Mouse (Mus musculus): ENCODE measurements around the gene Sbno2. TPM values are rescaled to one million over a fixed set of nuclear protein-coding genes. Genes with fewer than 3 reads are reported as not detected.
"Not testable (repeated sequence)": the region's sequence is repeated elsewhere in the genome, so short reads cannot be mapped to it uniquely, and the experiment has no call there.

Sbno2 gene
- total RNA-seq, 2 experiments from 2014 or later, result 21.4 to 22.1 TPM

DNA sequence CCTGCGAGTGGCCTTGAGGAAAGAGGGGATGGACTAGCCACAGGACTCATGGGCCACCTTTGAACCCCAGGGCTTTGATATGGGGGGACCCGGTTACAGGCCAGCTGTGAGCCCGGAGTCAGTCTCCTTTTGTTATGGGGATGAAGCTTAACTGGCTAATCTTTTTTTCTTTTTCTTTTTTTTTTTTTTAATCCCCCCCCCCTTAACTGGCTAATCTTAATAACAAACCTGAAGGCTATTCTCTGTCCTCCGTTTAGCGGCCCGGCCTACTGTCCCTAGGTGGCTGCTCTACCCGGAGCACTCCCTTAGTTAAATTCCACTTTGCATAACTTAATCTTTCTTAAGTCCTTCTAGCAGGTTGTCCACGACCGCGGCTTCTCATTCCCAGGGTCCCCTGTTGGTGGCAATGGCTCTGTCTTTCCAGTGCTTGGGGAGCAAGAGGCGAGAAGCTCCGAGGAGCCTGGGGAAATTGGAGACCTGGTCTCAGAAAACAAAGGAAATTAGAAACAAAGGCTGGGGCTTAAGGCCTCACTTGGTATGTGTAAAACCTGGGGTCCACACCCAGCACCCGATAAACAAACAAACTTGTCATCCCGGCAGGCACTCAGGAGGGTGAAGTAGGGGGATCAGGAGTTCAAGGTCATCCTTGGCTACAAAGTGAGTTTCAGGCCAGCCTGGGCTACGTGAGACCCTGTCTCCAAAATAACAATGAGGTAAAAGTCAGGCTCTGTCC is 54.3 kb downstream of the Sbno2 start:
- Histone ChIP-seq H3K4me3 (no peak overlapping the region), H3K27ac (peak overlapping the region; percentile 32; the same call in 1 of the 2 replicates)
- intact Hi-C loops (cut with DNase I), result no loop called here
- no peak for TF ChIP-seq CTCF (IDR thresholded peaks at IDR 0.05)
- no peak for DNase-seq (ENCODE audit: extremely low spot score in 1 of 2, low spot score in 2 of 2)

DNA sequence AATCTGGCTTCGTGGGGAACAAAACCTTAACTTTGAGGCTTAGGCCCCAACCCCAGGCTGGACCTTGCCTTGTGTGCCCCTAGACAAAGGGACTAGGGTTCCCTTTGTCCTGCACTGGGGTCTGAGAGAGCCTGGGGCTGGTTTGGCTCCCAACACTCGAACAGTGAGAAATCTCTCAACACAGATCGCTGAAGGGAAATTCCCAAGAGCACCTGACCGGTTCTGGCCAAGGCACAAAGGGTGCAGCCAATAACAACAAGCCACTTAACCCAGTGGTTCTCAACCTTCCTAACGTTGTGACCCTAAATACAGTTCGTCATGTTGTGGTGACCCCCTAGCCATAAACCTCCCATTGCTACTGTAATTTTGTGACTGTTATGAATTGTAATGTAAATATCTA is 55.1 kb downstream of the Sbno2 start:
- no peak for DNase-seq (ENCODE audit: extremely low spot score in 1 of 2, low spot score in 2 of 2)
- no peak for TF ChIP-seq CTCF (IDR thresholded peaks at IDR 0.05)
- intact Hi-C loops (cut with DNase I), result no loop called here
- H3K27ac ChIP-seq, result peak overlapping the region; percentile 32; the same call in 1 of the 2 replicates
- no peak overlapping the region for H3K4me3 ChIP-seq

DNA sequence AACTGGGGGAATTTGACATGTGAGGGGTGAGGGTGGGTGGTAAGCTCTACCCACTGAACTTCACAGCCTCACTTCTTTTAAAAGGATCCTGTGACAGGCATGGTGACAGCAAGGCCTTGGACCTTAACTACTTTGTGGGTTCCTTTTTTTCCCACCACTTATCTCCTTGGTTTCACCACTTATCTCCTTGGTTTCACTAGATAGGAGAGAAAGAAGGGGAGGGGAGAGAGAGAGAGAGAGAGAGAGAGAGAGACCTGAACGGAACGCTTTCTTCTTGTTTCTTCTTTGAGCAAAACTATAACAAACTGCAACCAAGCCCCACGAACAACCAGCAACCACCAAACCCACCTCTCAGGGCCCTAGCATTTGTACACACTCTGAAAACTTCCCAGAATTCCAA is 56.5 kb downstream of the Sbno2 start:
- no peak overlapping the region for H3K4me3 ChIP-seq
- H3K27ac ChIP-seq, result peak overlapping the region; percentile 67
- no peak for TF ChIP-seq CTCF (IDR thresholded peaks at IDR 0.05)
- no peak for DNase-seq (ENCODE audit: extremely low spot score in 1 of 2, low spot score in 2 of 2)
- intact Hi-C loops (cut with DNase I), result no loop called here

DNA sequence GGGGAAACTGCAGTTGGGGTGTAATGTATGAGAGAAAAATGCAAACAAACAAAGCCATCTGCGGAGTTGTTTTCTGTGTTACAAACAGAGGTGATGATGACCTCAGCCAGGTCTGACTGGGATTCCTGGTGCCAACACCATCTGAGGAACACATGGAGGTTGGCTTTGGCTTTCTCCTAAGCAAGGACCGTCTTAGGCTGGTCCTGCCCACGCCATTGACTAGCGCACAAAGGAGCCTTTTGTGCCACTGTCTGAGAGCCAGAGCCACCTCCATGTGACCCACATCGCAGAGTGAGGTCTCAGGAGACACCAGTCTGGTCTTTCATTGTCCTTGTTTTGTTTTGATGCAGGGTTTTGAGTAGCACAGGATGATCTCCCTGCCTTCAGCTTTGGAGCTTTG is 57.0 kb downstream of the Sbno2 start:
- no peak for TF ChIP-seq CTCF (IDR thresholded peaks at IDR 0.05)
- no peak for DNase-seq (ENCODE audit: extremely low spot score in 1 of 2, low spot score in 2 of 2)
- H3K4me3 ChIP-seq, result no peak overlapping the region
- H3K27ac ChIP-seq, result peak overlapping the region; percentile 67
- intact Hi-C loops (cut with DNase I), result no loop called here

DNA sequence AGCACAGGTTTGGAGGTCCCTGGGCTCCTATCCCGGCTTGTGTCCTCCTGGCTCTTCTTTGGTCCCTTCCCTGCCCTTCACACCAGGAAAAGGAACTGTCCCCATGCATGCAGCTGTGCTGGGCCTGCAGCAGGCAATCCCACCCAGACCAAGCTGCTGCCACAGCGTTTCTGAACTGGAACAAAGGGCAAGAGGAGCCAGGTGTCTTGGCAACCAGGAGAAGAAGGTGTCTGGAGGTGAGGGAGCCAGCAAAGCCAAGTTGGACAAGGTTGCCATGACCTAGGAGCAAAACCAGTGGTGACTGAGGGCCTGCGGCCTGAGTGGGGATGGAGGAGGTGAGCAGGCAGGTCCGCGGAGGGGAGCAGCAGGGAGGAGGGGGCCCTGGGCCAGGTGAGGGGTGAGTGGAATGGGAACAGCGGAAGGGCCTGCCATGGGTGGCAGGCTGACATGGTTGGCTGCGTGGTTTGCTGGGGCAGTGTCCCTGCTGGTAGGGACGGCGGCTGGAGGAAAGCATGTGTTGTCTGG is 58.3 kb downstream of the Sbno2 start, which contains the start of gene Gpx4:
Gene Gpx4 (plus strand): TSS at position 126 of the 525 bp plus-strand sequence.
- TF ChIP-seq CTCF (IDR thresholded peaks at IDR 0.05), result no peak
- Histone ChIP-seq H3K27ac (peak within 1 kb of the TSS; percentile 67), H3K4me3 (no peak within 1 kb of the TSS)
- DNase-seq (ENCODE audit: extremely low spot score in 1 of 2, low spot score in 2 of 2), result no peak
- intact Hi-C loops (cut with DNase I), result no loop called here

DNA sequence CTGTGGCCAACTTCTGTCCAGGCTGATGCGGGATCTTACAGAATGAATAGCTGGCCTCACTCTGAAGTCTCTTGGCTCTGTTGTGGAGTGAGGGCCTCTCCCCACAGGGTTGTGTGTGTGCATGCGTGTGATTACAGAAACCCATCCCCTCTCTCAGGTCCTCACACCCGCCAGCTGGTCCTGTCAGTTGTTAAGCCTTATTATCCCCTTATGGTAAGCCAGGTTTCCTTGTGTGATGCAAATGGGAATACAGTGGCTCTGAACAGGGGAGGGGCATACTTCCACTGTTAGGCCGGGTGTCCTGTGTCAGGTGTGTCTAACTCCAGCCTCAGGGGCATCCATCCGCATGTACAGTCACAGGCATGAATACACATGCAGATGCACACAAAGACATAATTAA is 59.6 kb downstream of the Sbno2 start:
- TF ChIP-seq CTCF (IDR thresholded peaks at IDR 0.05), result no peak
- no peak for DNase-seq (ENCODE audit: extremely low spot score in 1 of 2, low spot score in 2 of 2)
- no peak overlapping the region for H3K4me3 ChIP-seq
- intact Hi-C loops (cut with DNase I), result no loop called here
- no peak overlapping the region for H3K27ac ChIP-seq

DNA sequence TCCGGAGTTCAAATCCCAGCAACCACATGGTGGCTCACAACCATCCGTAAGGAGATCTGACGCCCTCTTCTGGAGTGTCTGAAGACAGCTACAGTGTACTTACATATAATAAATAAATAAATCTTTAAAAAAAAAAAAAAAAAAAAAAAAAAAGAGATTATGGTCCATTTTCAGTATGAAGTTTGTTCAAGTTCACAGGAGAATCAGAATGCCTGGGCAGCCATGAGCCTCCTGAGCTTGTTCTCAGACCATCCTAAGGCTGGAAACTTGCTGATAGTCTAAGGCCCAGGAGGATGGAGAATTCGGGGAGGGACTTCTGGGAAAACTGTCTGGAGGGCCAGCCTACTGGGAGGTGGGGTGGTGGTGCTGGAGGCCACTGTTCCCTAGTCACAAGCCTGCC is 60.0 kb downstream of the Sbno2 start:
- H3K4me3 ChIP-seq; H3K27ac ChIP-seq; DNase-seq (ENCODE audit: extremely low spot score in 1 of 2, low spot score in 2 of 2); intact Hi-C loops (cut with DNase I): not testable (repeated sequence)

DNA sequence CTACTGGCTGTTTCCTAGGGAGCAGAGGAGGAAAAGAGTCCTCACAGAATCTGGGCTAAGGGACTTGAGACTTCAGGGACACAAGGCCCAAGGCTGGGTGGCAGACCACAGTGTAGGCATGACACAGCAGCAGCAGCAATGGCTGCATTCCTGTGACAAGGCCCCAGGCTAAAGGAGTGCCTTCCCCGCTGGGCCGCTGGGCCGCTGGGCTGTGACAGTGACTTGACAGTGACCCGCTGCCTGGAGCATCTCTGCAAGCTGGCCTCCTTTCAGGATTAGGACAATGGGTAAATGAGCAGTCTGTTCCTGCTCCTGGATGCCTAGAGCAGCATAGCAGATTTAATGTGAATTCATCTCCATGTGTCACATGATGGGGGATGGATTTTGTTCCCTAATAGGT is 61.3 kb downstream of the Sbno2 start:
- TF ChIP-seq CTCF (IDR thresholded peaks at IDR 0.05), result no peak
- Histone ChIP-seq H3K4me3 (no peak overlapping the region), H3K27ac (peak overlapping the region; percentile 67)
- no peak for DNase-seq (ENCODE audit: extremely low spot score in 1 of 2, low spot score in 2 of 2)
- intact Hi-C loops (cut with DNase I), result no loop called here

DNA sequence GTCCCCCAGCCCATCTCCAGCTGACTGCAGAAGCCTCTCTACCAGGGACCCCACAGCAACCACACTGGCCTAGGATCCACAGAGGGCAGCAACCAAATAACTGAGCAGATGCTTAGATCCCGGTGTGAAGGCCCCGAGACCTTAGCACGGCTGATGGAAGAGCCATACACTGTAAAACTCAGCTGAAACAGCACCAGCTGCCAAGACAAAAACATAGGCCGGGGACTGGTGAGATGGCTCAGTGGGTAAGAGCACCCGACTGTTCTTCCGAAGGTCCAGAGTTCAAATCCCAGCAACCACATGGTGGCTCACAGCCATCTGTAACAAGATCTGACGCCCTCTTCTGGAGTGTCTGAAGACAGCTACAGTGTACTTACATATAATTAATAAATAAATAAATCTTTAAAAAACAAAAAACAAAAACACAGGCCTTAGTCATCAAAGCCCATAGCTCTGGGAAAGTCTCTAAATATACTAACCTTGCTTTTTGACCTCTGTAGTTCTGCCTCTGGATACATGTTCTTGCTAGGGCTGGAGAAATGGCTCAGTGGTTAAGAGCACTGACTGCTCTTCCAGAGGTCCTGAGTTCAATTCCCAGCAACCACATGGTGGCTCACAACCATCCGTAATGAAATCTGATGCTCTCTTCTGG is 63.8 kb downstream of the Sbno2 start:
- H3K27ac ChIP-seq; intact Hi-C loops (cut with DNase I); H3K4me3 ChIP-seq; DNase-seq (ENCODE audit: extremely low spot score in 1 of 2, low spot score in 2 of 2): not testable (repeated sequence)

DNA sequence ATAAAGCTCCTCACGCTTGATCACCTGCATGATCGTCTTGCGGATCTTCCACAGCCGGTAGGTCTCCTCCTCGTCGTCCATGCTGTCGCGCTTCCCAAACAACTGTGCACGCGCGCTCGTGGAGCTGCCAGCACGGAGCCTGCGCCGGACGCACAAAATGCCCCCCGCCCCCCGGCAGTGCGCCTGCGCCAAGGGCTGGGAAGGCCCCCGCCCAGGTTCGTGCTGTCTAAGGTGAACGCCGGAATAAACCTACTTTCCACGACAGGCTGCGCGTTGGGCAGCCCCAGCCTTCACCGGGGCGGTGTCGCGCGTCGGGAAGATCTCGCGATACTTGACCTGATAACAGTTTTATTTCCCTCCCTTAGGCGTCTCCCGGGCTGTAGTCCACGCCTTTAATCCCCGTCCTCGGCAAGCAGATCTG is 65.8 kb downstream of the Sbno2 start, which contains the start of gene Polr2e:
Gene Polr2e (minus strand): TSS at position 237 of the 421 bp plus-strand sequence.
- peak; percentile 96 to 97 for DNase-seq (ENCODE audit: extremely low spot score in 1 of 2, low spot score in 2 of 2)
- intact Hi-C loops (cut with DNase I), result loop anchor here (2.0 to 5.0 kb wide), 2 partner anchors 42 to 55 kb away; partner anchors contain the start of genes Abca7 and Tmem259

DNA sequence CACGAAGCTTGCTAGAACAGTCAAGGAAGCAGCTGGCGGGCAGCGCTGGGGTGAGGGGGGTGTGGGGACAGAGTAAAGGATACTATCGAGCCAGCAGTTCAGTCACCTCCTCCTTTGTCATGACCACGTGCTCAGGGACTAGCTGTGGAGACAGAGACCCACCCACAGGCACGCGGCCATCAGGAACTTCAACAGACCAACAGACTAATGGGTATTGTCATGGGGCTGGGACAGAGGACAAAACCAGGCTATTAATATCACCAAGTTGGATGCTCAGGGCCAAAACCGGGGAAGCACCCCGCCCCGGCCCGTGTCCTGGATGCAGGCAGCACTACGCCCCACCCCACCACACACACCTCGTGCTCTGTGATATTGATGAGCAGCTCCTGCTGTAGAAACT is 68.5 kb downstream of the Sbno2 start:
- no peak for TF ChIP-seq CTCF (IDR thresholded peaks at IDR 0.05)
- no peak for DNase-seq (ENCODE audit: extremely low spot score in 1 of 2, low spot score in 2 of 2)
- intact Hi-C loops (cut with DNase I), result loop anchor here (5.0 kb wide), 1 partner anchor 40 kb away; the partner anchor contains the start of gene Abca7
- Histone ChIP-seq H3K4me3 (no peak overlapping the region), H3K27ac (no peak overlapping the region)

More for the DNA sequence above, 65.8 kb downstream of the Sbno2 start, which contains the start of gene Polr2e:
- peak within 1 kb of the TSS; percentile 89 for H3K4me3 ChIP-seq
- H3K27ac ChIP-seq, result peak within 1 kb of the TSS; percentile 74
- TF ChIP-seq CTCF (IDR thresholded peaks at IDR 0.05), result no peak; the same call in 1 of the 2 replicates

DNA sequence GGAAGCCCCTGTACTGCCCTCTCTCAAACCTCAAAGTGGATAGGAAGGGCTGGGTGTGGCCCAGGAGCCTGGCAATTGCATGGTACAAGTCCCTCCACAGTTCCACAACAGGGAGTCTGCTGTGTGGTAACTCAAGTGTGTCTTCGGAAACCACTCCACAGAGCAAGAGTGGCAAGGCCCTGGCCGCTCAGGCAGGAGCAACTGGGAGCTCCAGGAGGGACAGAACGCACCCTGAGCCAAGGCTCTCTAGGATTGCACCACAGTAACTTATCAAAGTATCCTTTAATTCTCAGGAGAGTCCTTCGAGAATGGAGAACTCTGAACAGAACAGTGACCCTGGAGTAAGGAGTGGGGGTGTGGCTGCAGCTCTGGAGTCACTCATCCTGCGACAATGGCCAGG is 69.7 kb downstream of the Sbno2 start:
- Histone ChIP-seq H3K27ac (peak overlapping the region; percentile 15; the same call in 1 of the 2 replicates), H3K4me3 (no peak overlapping the region)
- intact Hi-C loops (cut with DNase I), result loop anchor here (5.0 kb wide), 1 partner anchor 38 kb away; the partner anchor contains the start of gene Abca7
- no peak for DNase-seq (ENCODE audit: extremely low spot score in 1 of 2, low spot score in 2 of 2)
- TF ChIP-seq CTCF (IDR thresholded peaks at IDR 0.05), result no peak
